Mouse (Mus musculus): ENCODE results near the gene Ube2d2b. TPM values are rescaled to one million over a fixed set of nuclear protein-coding genes. Genes with fewer than 3 reads are reported as not detected.

Ube2d2b gene
- polyA plus RNA-seq, 1 experiment from 2014 or later = 0.16 TPM

Other genes starting within 250 kb of the Ube2d2b start
- 21.4 and 24.6 TPM in 2 replicates for gene Rpap2, start 232.7 kb upstream of the Ube2d2b start, polyA plus RNA-seq (2015; fragmentation: Nextera tagmentation; extraction: Ambion mirVana)
- 39.0 and 39.2 TPM in 2 replicates for gene Glmn, start 232.2 kb upstream of the Ube2d2b start, polyA plus RNA-seq (2015; fragmentation: Nextera tagmentation; extraction: Ambion mirVana)
- not detected in 2 replicates for gene Gfi1, start 104.1 kb upstream of the Ube2d2b start, polyA plus RNA-seq (2015; fragmentation: Nextera tagmentation; extraction: Ambion mirVana)
- gene Evi5, start 45.0 kb downstream of the Ube2d2b start, polyA plus RNA-seq (2015; fragmentation: Nextera tagmentation; extraction: Ambion mirVana) = 48.8 and 55.0 TPM in 2 replicates
- gene Rpl5, start 70.4 kb downstream of the Ube2d2b start, polyA plus RNA-seq (2015; fragmentation: Nextera tagmentation; extraction: Ambion mirVana) = 62.5 and 68.2 TPM in 2 replicates
- gene Fam69a, start 157.0 kb downstream of the Ube2d2b start, polyA plus RNA-seq (2015; fragmentation: Nextera tagmentation; extraction: Ambion mirVana) = 44.6 and 49.3 TPM in 2 replicates
- gene Mtf2, start 235.6 kb downstream of the Ube2d2b start, polyA plus RNA-seq (2015; fragmentation: Nextera tagmentation; extraction: Ambion mirVana) = 119 and 124 TPM in 2 replicates

Data from hindbrain, embryonic 13.5 days (tissue).